Mouse (Mus musculus) lung, postnatal 0 days (tissue): ENCODE measurements around the gene Rai1. TPM values are rescaled to one million over a fixed set of nuclear protein-coding genes. Genes with fewer than 3 reads are reported as not detected.
A peak's percentile ranks its signal among the peaks of the same experiment; 100 is the strongest.

Source experiments
- ATAC-seq: fragments of 200-750 bp; cut with Nextera tagmentation; 2 replicates; pipeline ENCODE4 v1.8.0; 2017; ENCODE audit warnings: moderate library complexity
- DNase-seq: peaks from one replicate; pipeline ENCODE4 v3.0.0-alpha.2; 2016; ENCODE audit warnings: low spot score
- H3K27ac ChIP-seq: fragments of 300-500 bp; sonication (generic); 2 replicates; pipeline ENCODE4 v1.5.1; 2014; ENCODE audit warnings: antibody characterized with exemption, mild to moderate bottlenecking, low read length, mixed read lengths
- H3K27me3 ChIP-seq: fragments of 300-500 bp; sonication (generic); replicated peaks from 2 replicates; pipeline ENCODE4 v1.6.1; 2014; ENCODE audit warnings: low read length, mixed read lengths; ENCODE audit not compliant: insufficient read depth
- H3K36me3 ChIP-seq: fragments of 300-500 bp; sonication (generic); 2 replicates; pipeline ENCODE4 v1.6.1; 2014; ENCODE audit warnings: low read length, mixed read lengths; ENCODE audit not compliant: insufficient read depth
- H3K4me1 ChIP-seq: fragments of 300-500 bp; sonication (generic); 2 replicates; pipeline ENCODE4 v1.6.1; 2014; ENCODE audit warnings: antibody characterized with exemption, low read depth, low read length, mixed read lengths; ENCODE audit not compliant: insufficient read depth
- H3K4me2 ChIP-seq: fragments of 300-500 bp; sonication (generic); replicated peaks from 2 replicates; pipeline ENCODE4 v1.6.1; 2014; ENCODE audit warnings: low read depth, mild to moderate bottlenecking, low read length, moderate library complexity, mixed read lengths
- H3K4me3 ChIP-seq: fragments of 300-500 bp; sonication (generic); 2 replicates; pipeline ENCODE4 v1.5.1; 2014; ENCODE audit warnings: low read depth, low read length
- H3K9ac ChIP-seq: fragments of 300-500 bp; sonication (generic); replicated peaks from 2 replicates; pipeline ENCODE4 v1.6.1; 2014; ENCODE audit warnings: low read depth, mild to moderate bottlenecking
- H3K9me3 ChIP-seq: fragments of 300-500 bp; sonication (generic); 2 replicates; pipeline ENCODE4 v1.6.1; 2016; ENCODE audit warnings: low read length, mixed read lengths
- CTCF ChIP-seq: IDR thresholded peaks from 2 replicates; pipeline ENCODE4 v1.5.1; 2016; ENCODE audit warnings: antibody characterized with exemption, mild to moderate bottlenecking
- EP300 ChIP-seq: IDR thresholded peaks from 2 replicates; pipeline ENCODE4 v1.6.1; 2016; ENCODE audit warnings: antibody characterized with exemption, mild to moderate bottlenecking, control low read depth
- WGBS: fragments of 180-500 bp; shearing (Covaris S2); extraction: QIAGEN DNeasy Blood & Tissue Kit; methylation state at CpG from one replicate; pipeline ENCODE4 v1.1.7; 2014; 5-methylcytosine and 5-hydroxymethylcytosine counted together
- polyA plus RNA-seq: library from polyadenylated mRNA; unstranded; fragments of >200 nt; fragmentation: Nextera tagmentation; extraction: Ambion mirVana; gene quantifications from 2 replicates; pipeline ENCODE4 v1.2.1, GENCODE M21; 2015

The Rai1 gene
- polyA plus RNA-seq, 1 experiment from 2014 or later = 16.2 TPM

GRCm38 (mm10) chr11:60091422-60091761, 13.4 kb upstream of the Rai1 start:
- H3K4me2 ChIP-seq = no peak overlapping the region
- no peaks in the 10 kb centered on the region for H3K27me3 ChIP-seq
- no peak overlapping the region for H3K9ac ChIP-seq
- H3K4me3 ChIP-seq = no peak overlapping the region
- H3K9me3 ChIP-seq = no peaks in the 10 kb centered on the region
- WGBS = 54% methylated on average over 7 of the region's 7 CpGs
- H3K36me3 ChIP-seq = no peaks in the 10 kb centered on the region
- ATAC-seq (no peak), DNase-seq (peak; percentile 41)
- H3K4me1 ChIP-seq = peaks cover 6% of the 10 kb centered on the region; the same call in 1 of the 2 replicates
- TF ChIP-seq CTCF (no peak), EP300 (no peak)
- H3K27ac ChIP-seq = no peak overlapping the region

- Histone ChIP-seq H3K27ac (no peak overlapping the region), H3K9me3 (no peaks in the 10 kb centered on the region), H3K9ac (no peak overlapping the region), H3K4me2 (no peak overlapping the region), H3K4me3 (no peak overlapping the region), H3K36me3 (no peaks in the 10 kb centered on the region), H3K27me3 (no peaks in the 10 kb centered on the region), H3K4me1 (peaks cover 6% of the 10 kb centered on the region; the same call in 1 of the 2 replicates)
- ATAC-seq = no peak
- DNase-seq = no peak
- TF ChIP-seq CTCF = no peak
- TF ChIP-seq EP300 = no peak
Observed at GRCm38 (mm10) chr11:60093227-60093626, 11.6 kb upstream of the Rai1 start.

- DNase-seq = no peak
- Histone ChIP-seq H3K4me3 (no peak overlapping the region), H3K9ac (no peak overlapping the region), H3K4me2 (no peak overlapping the region), H3K27ac (no peak overlapping the region), H3K27me3 (no peaks in the 10 kb centered on the region), H3K9me3 (no peaks in the 10 kb centered on the region), H3K36me3 (no peaks in the 10 kb centered on the region), H3K4me1 (peaks cover 6% of the 10 kb centered on the region; the same call in 1 of the 2 replicates)
- TF ChIP-seq CTCF (no peak), EP300 (no peak)
- 71% methylated on average over 7 of the region's 7 CpGs for WGBS
- ATAC-seq = no peak
Observed at GRCm38 (mm10) chr11:60093984-60094587, 10.7 kb upstream of the Rai1 start.

- 49% methylated on average over 9 of the region's 9 CpGs for WGBS
- no peaks in the 10 kb centered on the region for H3K9me3 ChIP-seq
- H3K9ac ChIP-seq = no peak overlapping the region
- TF ChIP-seq EP300 (no peak), CTCF (no peak)
- DNase-seq (peak; percentile 50), ATAC-seq (peak; percentile 44)
- no peaks in the 10 kb centered on the region for H3K36me3 ChIP-seq
- no peak overlapping the region for H3K27ac ChIP-seq
- H3K27me3 ChIP-seq = no peaks in the 10 kb centered on the region
- no peak overlapping the region for H3K4me3 ChIP-seq
- H3K4me1 ChIP-seq = peaks cover 6% of the 10 kb centered on the region; the same call in 1 of the 2 replicates
- H3K4me2 ChIP-seq = no peak overlapping the region
Observed at GRCm38 (mm10) chr11:60094909-60095810, 9.7 kb upstream of the Rai1 start.

GRCm38 (mm10) chr11:60099555-60100186, 5.1 kb upstream of the Rai1 start:
- DNase-seq (no peak), ATAC-seq (no peak)
- 58% methylated on average over 8 of the region's 8 CpGs for WGBS
- H3K4me2 ChIP-seq = no peak overlapping the region
- no peak for TF ChIP-seq EP300
- TF ChIP-seq CTCF = no peak
- H3K4me3 ChIP-seq = no peak overlapping the region
- H3K27me3 ChIP-seq = no peaks in the 10 kb centered on the region
- no peak overlapping the region for H3K9ac ChIP-seq
- H3K4me1 ChIP-seq = peaks cover 6% of the 10 kb centered on the region; the same call in 1 of the 2 replicates
- H3K9me3 ChIP-seq = no peaks in the 10 kb centered on the region
- H3K27ac ChIP-seq = no peak overlapping the region
- H3K36me3 ChIP-seq = no peaks in the 10 kb centered on the region

- 75% methylated on average over 4 of the region's 4 CpGs for WGBS
- Histone ChIP-seq H3K4me3 (no peak overlapping the region), H3K36me3 (no peaks in the 10 kb centered on the region), H3K9me3 (no peaks in the 10 kb centered on the region), H3K4me2 (no peak overlapping the region), H3K9ac (no peak overlapping the region), H3K27me3 (no peaks in the 10 kb centered on the region), H3K4me1 (peaks cover 1% of the 10 kb centered on the region; the same call in 1 of the 2 replicates), H3K27ac (no peak overlapping the region)
- ATAC-seq (no peak), DNase-seq (peak; percentile 27)
- TF ChIP-seq CTCF = no peak
- TF ChIP-seq EP300 = peak; percentile 53; the same call in 1 of the 2 replicates
Observed at GRCm38 (mm10) chr11:60100827-60101555, 3.8 kb upstream of the Rai1 start.
